Mouse (Mus musculus) myocyte (in vitro differentiated cells): ENCODE measurements at regions not wholly inside any gene's neighbourhood (a gene's known extent, or its start where the extent isn't known, plus 50 kb on each side); places are given as distances from the start of the nearest gene placed in this dataset.

Experiments used
- CEBPB ChIP-seq: IDR thresholded peaks from 2 replicates; pipeline ENCODE4 v1.6.1; 2011; ENCODE audit warnings: mild to moderate bottlenecking, moderate library complexity; ENCODE audit not compliant: poor library complexity, insufficient read depth, severe bottlenecking
- MAX ChIP-seq: IDR thresholded peaks from one replicate; pipeline ENCODE4 v1.6.1; 2011; ENCODE audit warnings: low read depth, mild to moderate bottlenecking, control low read depth
- MYOD1 ChIP-seq, 3 experiments: IDR thresholded peaks; one replicate each; pipeline ENCODE4 v1.6.1; 2011; ENCODE audit warnings: control low read depth in 2 of 3, low read depth in 2 of 3, mild to moderate bottlenecking in 2 of 3, moderate library complexity in 1 of 3; ENCODE audit not compliant: insufficient read length in 2 of 3, control insufficient read depth in 1 of 3
- POLR2A ChIP-seq: IDR thresholded peaks from one replicate; pipeline ENCODE4 v1.6.1; 2011; ENCODE audit warnings: low read depth, mild to moderate bottlenecking, control low read depth, moderate library complexity; ENCODE audit not compliant: insufficient read length
- TCF12 ChIP-seq: IDR thresholded peaks from one replicate; pipeline ENCODE4 v1.6.1; 2011; ENCODE audit warnings: mild to moderate bottlenecking, control low read depth; ENCODE audit not compliant: poor library complexity, insufficient read depth, severe bottlenecking
- USF1 ChIP-seq: IDR thresholded peaks from one replicate; pipeline ENCODE4 v1.6.1; 2011; ENCODE audit warnings: low read depth, mild to moderate bottlenecking, control low read depth, moderate library complexity

- TF ChIP-seq TCF12 = no peak
- no peak for TF ChIP-seq POLR2A
- TF ChIP-seq MYOD1 (IDR thresholded peaks at IDR 0.05; ENCODE audit: control insufficient read depth in 1 of 3, insufficient read length in 2 of 3, low read depth in 2 of 3) = no peak
- TF ChIP-seq CEBPB = no peak
- TF ChIP-seq MAX = no peak
- no peak for TF ChIP-seq USF1
Measured at GRCm38 (mm10) chr10:19514837-19515236, 76.9 kb upstream of the Ifngr1 start.
